Mouse (Mus musculus): ENCODE data around the gene Zmym6.

GRCm38 (mm10) chr4:127091188-127091587, 14.0 kb downstream of the Zmym6 start:
- TF ChIP-seq CTCF (IDR thresholded peaks at IDR 0.05; ENCODE audit: insufficient read depth, low read length) (no peak), POLR2A (IDR thresholded peaks at IDR 0.05; ENCODE audit: borderline replicate concordance, extremely low read depth, low read depth, low read length) (no peak)

All from lung, adult 2 months (tissue).